Mouse (Mus musculus) cerebellum, postnatal 25 days (tissue): ENCODE data around the gene Vmn1r71.
"Not testable (repeated sequence)": the region's sequence is repeated elsewhere in the genome, so short reads cannot be mapped to it uniquely, and the experiment has no call there.

ENCODE experiments used
- DNase-seq, 2 experiments: peaks; one replicate each; pipeline ENCODE4 v3.0.0; 2021; ENCODE audit warnings: mixed read lengths in 2 of 2

Vmn1r71 gene

DNA sequence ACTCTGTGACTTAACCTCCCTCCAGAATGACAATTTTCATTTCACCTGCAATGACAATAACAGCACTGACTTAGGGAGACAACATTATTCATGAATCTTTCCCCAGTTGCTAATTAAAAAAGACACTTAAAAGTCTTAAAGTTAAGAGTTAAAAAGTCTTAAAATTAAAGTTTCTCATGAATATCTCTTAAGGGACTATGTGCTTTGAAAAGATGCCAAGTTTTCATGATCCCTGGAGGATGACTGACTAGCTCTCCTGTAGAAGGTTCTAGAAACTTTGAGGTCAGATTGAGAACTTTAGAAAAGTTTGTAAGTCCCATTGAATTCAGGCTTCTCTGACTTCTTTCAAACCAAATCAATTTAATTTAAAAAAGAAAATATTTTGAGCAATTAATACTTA lies at the start of gene Vmn1r71:
Vmn1r71 (minus strand) TSS at position 101 of the 400 bp plus-strand sequence.
- no peak for DNase-seq

DNA sequence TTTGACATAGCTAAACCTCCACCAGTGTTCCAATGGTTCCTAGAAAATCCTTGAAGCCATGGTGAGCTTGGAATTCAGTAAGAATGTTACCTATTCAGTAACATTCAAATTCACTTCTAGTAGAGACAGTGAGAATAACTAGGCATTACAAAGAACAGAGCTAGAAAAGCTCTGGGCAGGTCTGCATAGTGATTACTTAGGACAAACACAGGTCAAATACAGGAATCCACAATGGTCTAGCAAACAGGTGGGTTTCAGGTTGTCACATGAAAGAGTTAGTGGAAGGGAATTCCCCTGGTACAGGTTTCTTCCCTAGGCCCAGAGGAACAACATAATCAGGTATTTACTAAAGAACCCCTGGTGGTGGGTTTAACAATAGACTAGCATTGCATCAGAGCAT lies 3.4 kb upstream of the Vmn1r71 start:
- DNase-seq = not testable (repeated sequence)
